Mouse (Mus musculus): ENCODE results near the gene AU040320.

Gene AU040320

GRCm38 (mm10) chr4:126860268-126860986, 107.1 kb downstream of the AU040320 start:
- DNase-seq: peak; percentile 90

- no peak for DNase-seq
These were observed 108.3 kb downstream of the AU040320 start for GRCm38 (mm10) chr4:126861514-126862266.

- peak; percentile 21 for DNase-seq
These were observed 115.4 kb downstream of the AU040320 start for GRCm38 (mm10) chr4:126868699-126869098.

- no peak for DNase-seq
These were observed 119.4 kb downstream of the AU040320 start for GRCm38 (mm10) chr4:126872717-126873116.

- DNase-seq: no peak
These were observed 126.4 kb downstream of the AU040320 start for GRCm38 (mm10) chr4:126879560-126880275.

GRCm38 (mm10) chr4:126883602-126884001, 130.3 kb downstream of the AU040320 start:
- no peak for DNase-seq

- no peak for DNase-seq
These were observed 132.6 kb downstream of the AU040320 start for GRCm38 (mm10) chr4:126885953-126886352.

GRCm38 (mm10) chr4:126889879-126890278, 136.5 kb downstream of the AU040320 start:
- no peak for DNase-seq
